Mouse (Mus musculus): ENCODE data around the gene Pdxk. TPM values are rescaled to one million over a fixed set of nuclear protein-coding genes. Genes with fewer than 3 reads are reported as not detected.

The Pdxk gene
- total RNA-seq, 2 experiments from 2014 or later: 10.2 to 11.1 TPM

DNA sequence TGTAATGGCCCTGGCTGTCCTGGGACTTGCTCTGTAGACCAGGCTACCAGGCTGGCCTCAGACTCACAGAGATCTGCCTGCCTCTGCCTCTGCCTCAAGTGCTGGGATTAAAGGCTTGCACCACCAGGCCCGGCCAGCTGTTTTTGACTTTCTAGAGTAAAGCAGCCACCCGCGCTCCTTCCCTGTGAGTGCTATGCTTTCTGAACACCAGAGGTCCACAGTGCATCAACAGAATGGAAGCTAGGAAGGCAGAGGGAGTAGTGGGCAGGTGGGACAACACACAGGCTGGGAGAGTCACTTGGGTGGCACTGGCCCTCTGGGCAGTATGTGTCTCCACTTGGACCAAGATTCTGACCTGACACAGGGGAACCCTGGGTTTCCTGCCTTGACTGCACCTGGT, 69.4 kb downstream of the Pdxk start:
- intact Hi-C loops (cut with DNase I): loop anchor here (2.0 kb wide), 1 partner anchor 73 kb away; no protein-coding TSS in a partner anchor
- no peak for DNase-seq

DNA sequence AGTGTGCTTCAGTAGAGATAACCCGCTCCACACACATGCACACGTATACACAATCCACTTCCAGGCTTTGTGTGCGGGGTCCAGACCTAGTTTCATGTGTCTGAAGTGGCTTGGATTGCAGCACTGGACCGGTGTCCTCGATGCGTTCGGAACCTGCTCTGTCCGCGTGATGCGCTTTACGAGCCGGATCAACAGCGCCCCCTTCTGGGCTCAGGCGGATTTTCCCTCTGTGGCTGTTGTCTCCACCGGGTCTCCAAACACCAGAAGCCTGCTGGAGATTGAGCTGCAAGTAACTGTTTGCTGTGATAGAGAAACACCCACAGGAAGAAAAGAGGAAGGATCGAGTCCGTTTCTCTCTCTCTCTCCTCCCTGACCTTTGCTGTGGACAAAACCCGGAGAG, 72.7 kb downstream of the Pdxk start:
- intact Hi-C loops (cut with DNase I): loop anchor here (1.0 kb wide), 1 partner anchor 113 kb away; no protein-coding TSS in a partner anchor
- DNase-seq: peak; percentile 83 to 89

GRCm38 (mm10) chr10:78390982-78391470, 73.7 kb downstream of the Pdxk start:
- DNase-seq: no peak
- intact Hi-C loops (cut with DNase I): no loop called here

- DNase-seq: peak in 1 of 2 experiments; percentile 37
- intact Hi-C loops (cut with DNase I): loop anchor here (5.0 kb wide), 1 partner anchor 36 kb away; the partner anchor contains the start of gene Agpat3
Observed at GRCm38 (mm10) chr10:78388216-78388980, 76.4 kb downstream of the Pdxk start.

Small RNA genes lying within 50 kb of the gene (microRNA-seq; reads per million reads assigned to microRNA genes)
- gene Mir6410: 0 reads per million in 2 experiments
- 0 to 3.4 reads per million in 2 experiments for gene Mir6907
- 0 to 1.1 reads per million in 2 experiments for gene Mir6908

Other genes starting within 250 kb of the Pdxk start
- gene Trappc10, start 220.3 kb downstream of the Pdxk start, total RNA-seq (2021): 10 to 100 TPM; 42.0 to 42.8 TPM
- 100 to 1,000 TPM; 246 to 265 TPM for gene Agpat3, start 112.5 kb downstream of the Pdxk start, total RNA-seq (2021)
- 100 to 1,000 TPM in 1 of 2 experiments, 10 to 100 TPM in 1; 100.0 to 104 TPM for gene Rrp1, start 51.9 kb downstream of the Pdxk start, total RNA-seq (2021)
- 10 to 100 TPM; 31.2 to 36.3 TPM for gene Cstb, start 39.3 kb downstream of the Pdxk start, total RNA-seq (2021)
- gene Olfr1358, start 52.5 kb upstream of the Pdxk start, total RNA-seq (2021): not detected
- gene Ilvbl, start 109.4 kb upstream of the Pdxk start, total RNA-seq (2021): 10 to 100 TPM; 44.4 to 45.9 TPM
- 10 to 100 TPM; 15.0 to 15.1 TPM for gene Syde1, start 127.0 kb upstream of the Pdxk start, total RNA-seq (2021)
- not detected for gene Olfr1357, start 153.1 kb upstream of the Pdxk start, total RNA-seq (2021)

Data from heart, postnatal 14 days (tissue).